Mouse (Mus musculus) midbrain, embryonic 11.5 days (tissue): Measurements from ENCODE around the gene Sez6l. TPM values are rescaled to one million over a fixed set of nuclear protein-coding genes. Genes with fewer than 3 reads are reported as not detected.

Experiments
- ATAC-seq: fragments of 200-750 bp; cut with Nextera tagmentation; 2 replicates; pipeline ENCODE4 v1.8.0; 2017; ENCODE audit warnings: moderate TSS enrichment, moderate library complexity; ENCODE audit not compliant: low FRiP score
- DNase-seq: peaks from one replicate; pipeline ENCODE4 v3.0.0; 2015; ENCODE audit warnings: low spot score; ENCODE audit errors: missing footprints
- H3K27ac ChIP-seq: fragments of 300-500 bp; sonication (generic); 2 replicates; pipeline ENCODE4 v1.5.1; 2014; ENCODE audit warnings: low read depth, low read length
- H3K27me3 ChIP-seq: fragments of 300-500 bp; sonication (generic); 2 replicates; pipeline ENCODE4 v1.6.1; 2014; ENCODE audit warnings: mild to moderate bottlenecking, low read length, moderate library complexity, mixed read lengths; ENCODE audit not compliant: control insufficient read depth, insufficient read depth
- H3K36me3 ChIP-seq: fragments of 300-500 bp; sonication (generic); 2 replicates; pipeline ENCODE4 v1.6.1; 2014; ENCODE audit warnings: mild to moderate bottlenecking, low read length, moderate library complexity, mixed read lengths; ENCODE audit not compliant: control insufficient read depth, insufficient read depth
- H3K4me1 ChIP-seq: fragments of 300-500 bp; sonication (generic); 2 replicates; pipeline ENCODE4 v1.6.1; 2014; ENCODE audit warnings: low read length; ENCODE audit not compliant: control insufficient read depth, insufficient read depth
- H3K4me2 ChIP-seq: fragments of 300-500 bp; sonication (generic); 2 replicates; pipeline ENCODE4 v1.6.1; 2014; ENCODE audit warnings: mild to moderate bottlenecking, moderate library complexity
- H3K4me3 ChIP-seq: fragments of 300-500 bp; sonication (generic); 2 replicates; pipeline ENCODE4 v1.5.1; 2014; ENCODE audit warnings: low read depth, low read length
- H3K9ac ChIP-seq: fragments of 300-500 bp; sonication (generic); 2 replicates; pipeline ENCODE4 v1.6.1; 2014; ENCODE audit warnings: low read length
- H3K9me3 ChIP-seq: fragments of 300-500 bp; sonication (generic); 2 replicates; pipeline ENCODE4 v1.6.1; 2016; ENCODE audit warnings: low read length; ENCODE audit not compliant: control insufficient read depth
- WGBS: fragments of 180-500 bp; shearing (Covaris S2); extraction: QIAGEN DNeasy Blood & Tissue Kit; methylation state at CpG from one replicate; pipeline ENCODE4 v1.1.7; 2014; 5-methylcytosine and 5-hydroxymethylcytosine counted together
- polyA plus RNA-seq: library from polyadenylated mRNA; unstranded; fragments of >200 nt; fragmentation: Nextera tagmentation; extraction: Ambion mirVana; gene quantifications from 2 replicates; pipeline ENCODE4 v1.2.1, GENCODE M21; 2014

Sez6l gene
- polyA plus RNA-seq, 1 experiment from 2014 or later, result 2.6 TPM

GRCm38 (mm10) chr5:112573916-112574315, 3.1 kb downstream of the Sez6l start:
- no peak overlapping the region for H3K4me2 ChIP-seq
- H3K9me3 ChIP-seq, result no peaks in the 10 kb centered on the region
- no peak overlapping the region for H3K27ac ChIP-seq
- peaks cover 24% of the 10 kb centered on the region for H3K4me1 ChIP-seq
- peaks cover 30% of the 10 kb centered on the region for H3K27me3 ChIP-seq
- no peaks in the 10 kb centered on the region for H3K36me3 ChIP-seq
- 12% methylated on average over 8 of the region's 8 CpGs for WGBS
- peak; percentile 94 for DNase-seq
- H3K4me3 ChIP-seq, result no peak overlapping the region
- ATAC-seq, result peak; percentile 47; the same call in 1 of the 2 replicates
- no peak overlapping the region for H3K9ac ChIP-seq

- H3K4me2 ChIP-seq, result no peak overlapping the region
- H3K36me3 ChIP-seq, result no peaks in the 10 kb centered on the region
- WGBS, result 69% methylated on average over 2 of the region's 2 CpGs
- DNase-seq (no peak), ATAC-seq (no peak)
- H3K4me3 ChIP-seq, result no peak overlapping the region
- no peak overlapping the region for H3K9ac ChIP-seq
- H3K27me3 ChIP-seq, result peaks cover 18% of the 10 kb centered on the region
- no peak overlapping the region for H3K27ac ChIP-seq
- no peaks in the 10 kb centered on the region for H3K9me3 ChIP-seq
- H3K4me1 ChIP-seq, result peaks cover 17% of the 10 kb centered on the region; the same call in 1 of the 2 replicates
Measured at GRCm38 (mm10) chr5:112572217-112572616, 4.8 kb downstream of the Sez6l start.

- Histone ChIP-seq H3K4me2 (no peak overlapping the region), H3K27me3 (no peaks in the 10 kb centered on the region; the same call in 1 of the 2 replicates), H3K36me3 (no peaks in the 10 kb centered on the region), H3K4me3 (no peak overlapping the region), H3K9me3 (no peaks in the 10 kb centered on the region), H3K4me1 (peaks cover 16% of the 10 kb centered on the region), H3K27ac (no peak overlapping the region), H3K9ac (no peak overlapping the region)
- WGBS, result 45% methylated on average over 8 of the region's 8 CpGs
- no peak for ATAC-seq
- no peak for DNase-seq
Measured at GRCm38 (mm10) chr5:112565489-112565888, 11.5 kb downstream of the Sez6l start.

GRCm38 (mm10) chr5:112565083-112565482, 11.9 kb downstream of the Sez6l start:
- WGBS, result 91% methylated on average over 17 of the region's 17 CpGs
- Histone ChIP-seq H3K4me2 (no peak overlapping the region), H3K4me1 (peaks cover 18% of the 10 kb centered on the region), H3K27ac (no peak overlapping the region), H3K27me3 (no peaks in the 10 kb centered on the region; the same call in 1 of the 2 replicates), H3K9me3 (no peaks in the 10 kb centered on the region), H3K9ac (no peak overlapping the region), H3K36me3 (no peaks in the 10 kb centered on the region), H3K4me3 (no peak overlapping the region)
- ATAC-seq (no peak), DNase-seq (no peak)

- H3K27me3 ChIP-seq, result no peaks in the 10 kb centered on the region; the same call in 1 of the 2 replicates
- DNase-seq, result peak; percentile 88
- H3K9me3 ChIP-seq, result no peaks in the 10 kb centered on the region
- peaks cover 16% of the 10 kb centered on the region for H3K4me1 ChIP-seq
- H3K4me3 ChIP-seq, result no peak overlapping the region
- H3K27ac ChIP-seq, result no peak overlapping the region
- 0 out of 2 replicates have a peak overlapping the region, but pooled peaks have one; percentile 1 for H3K9ac ChIP-seq
- ATAC-seq, result peak; percentile 61
- no peaks in the 10 kb centered on the region for H3K36me3 ChIP-seq
- WGBS, result 32% methylated on average over 15 of the region's 15 CpGs
- H3K4me2 ChIP-seq, result no peak overlapping the region
Measured at GRCm38 (mm10) chr5:112560869-112561499, 16.0 kb downstream of the Sez6l start.

GRCm38 (mm10) chr5:112560139-112560538, 16.8 kb downstream of the Sez6l start:
- no peaks in the 10 kb centered on the region; the same call in 1 of the 2 replicates for H3K27me3 ChIP-seq
- H3K4me2 ChIP-seq, result no peak overlapping the region
- no peaks in the 10 kb centered on the region for H3K9me3 ChIP-seq
- no peak overlapping the region for H3K9ac ChIP-seq
- 80% methylated on average over 16 of the region's 16 CpGs for WGBS
- no peak overlapping the region for H3K4me3 ChIP-seq
- H3K27ac ChIP-seq, result no peak overlapping the region
- no peaks in the 10 kb centered on the region for H3K36me3 ChIP-seq
- H3K4me1 ChIP-seq, result peaks cover 13% of the 10 kb centered on the region
- ATAC-seq (no peak), DNase-seq (no peak)

GRCm38 (mm10) chr5:112557396-112557795, 19.6 kb downstream of the Sez6l start:
- Histone ChIP-seq H3K9me3 (no peaks in the 10 kb centered on the region), H3K9ac (no peak overlapping the region), H3K27me3 (no peaks in the 10 kb centered on the region; the same call in 1 of the 2 replicates), H3K36me3 (no peaks in the 10 kb centered on the region), H3K4me1 (peaks cover 15% of the 10 kb centered on the region), H3K27ac (no peak overlapping the region), H3K4me2 (no peak overlapping the region), H3K4me3 (no peak overlapping the region)
- ATAC-seq (no peak), DNase-seq (no peak)
- WGBS, result 91% methylated on average over 4 of the region's 4 CpGs

GRCm38 (mm10) chr5:112556640-112557039, 20.3 kb downstream of the Sez6l start:
- DNase-seq (no peak), ATAC-seq (no peak)
- H3K27me3 ChIP-seq, result no peaks in the 10 kb centered on the region; the same call in 1 of the 2 replicates
- no peaks in the 10 kb centered on the region for H3K36me3 ChIP-seq
- H3K4me2 ChIP-seq, result no peak overlapping the region
- no peak overlapping the region for H3K4me3 ChIP-seq
- H3K9ac ChIP-seq, result no peak overlapping the region
- H3K4me1 ChIP-seq, result peaks cover 19% of the 10 kb centered on the region
- 81% methylated on average over 3 of the region's 3 CpGs for WGBS
- H3K9me3 ChIP-seq, result no peaks in the 10 kb centered on the region
- H3K27ac ChIP-seq, result no peak overlapping the region

- Histone ChIP-seq H3K36me3 (no peaks in the 10 kb centered on the region), H3K4me2 (no peak overlapping the region), H3K9ac (no peak overlapping the region), H3K4me1 (peaks cover 15% of the 10 kb centered on the region), H3K27ac (no peak overlapping the region), H3K4me3 (no peak overlapping the region), H3K9me3 (no peaks in the 10 kb centered on the region), H3K27me3 (no peaks in the 10 kb centered on the region)
- DNase-seq (no peak), ATAC-seq (no peak)
- 71% methylated on average over 10 of the region's 10 CpGs for WGBS
Measured at GRCm38 (mm10) chr5:112554508-112554907, 22.5 kb downstream of the Sez6l start.
